Mouse (Mus musculus) frontal cortex, postnatal 10 days (tissue): ENCODE results near the gene Efcab6.
A peak's percentile ranks its signal among the peaks of the same experiment; 100 is the strongest.

ENCODE experiments used
- DNase-seq, 2 experiments: peaks; one replicate each; pipeline ENCODE4 v3.0.0; 2022; ENCODE audit warnings: low spot score in 2 of 2, mixed read lengths in 1 of 2

The Efcab6 gene

GRCm38 (mm10) chr15:83972206-83972605 lies 93.0 kb downstream of the Efcab6 start:
- no peak for DNase-seq

DNA sequence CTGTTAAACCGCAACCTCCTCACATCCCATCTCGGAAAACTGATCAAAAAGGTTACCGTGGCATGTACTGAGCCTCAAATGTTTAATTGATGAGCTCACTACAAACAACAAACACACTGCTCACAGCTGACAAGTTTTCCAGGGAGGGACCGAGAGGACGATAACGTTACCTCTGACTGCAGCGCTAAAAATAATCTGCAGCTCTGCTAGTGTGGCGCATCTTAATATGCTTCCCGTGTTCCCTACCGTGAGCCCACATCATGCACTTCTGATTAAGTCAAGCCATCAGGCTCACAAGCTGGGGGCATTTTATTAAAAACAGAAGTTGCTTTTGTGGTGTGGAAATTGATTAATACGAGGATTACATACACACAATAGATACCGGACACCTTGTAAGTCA lies 97.4 kb downstream of the Efcab6 start:
- no peak for DNase-seq

DNA sequence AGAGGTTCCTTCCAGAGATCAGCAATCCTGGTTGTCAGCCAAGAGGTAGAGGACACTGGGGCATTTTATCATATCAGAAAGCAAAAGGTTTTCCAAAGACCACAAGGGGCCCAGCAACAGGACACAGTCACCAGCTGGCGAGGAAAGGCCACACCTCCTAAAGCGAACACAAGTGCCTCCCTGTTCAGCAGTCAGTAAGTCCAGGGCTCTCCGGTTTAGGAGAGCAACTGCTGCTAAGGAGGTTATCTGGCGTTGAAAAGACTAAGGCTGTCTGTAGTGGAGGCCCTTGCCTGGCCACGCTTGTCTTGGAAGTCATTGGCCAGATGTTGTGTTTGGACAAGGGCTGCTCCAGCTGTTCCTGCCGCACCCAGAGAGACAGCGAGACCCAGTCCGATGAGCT lies 100.1 kb downstream of the Efcab6 start:
- DNase-seq = no peak

DNA sequence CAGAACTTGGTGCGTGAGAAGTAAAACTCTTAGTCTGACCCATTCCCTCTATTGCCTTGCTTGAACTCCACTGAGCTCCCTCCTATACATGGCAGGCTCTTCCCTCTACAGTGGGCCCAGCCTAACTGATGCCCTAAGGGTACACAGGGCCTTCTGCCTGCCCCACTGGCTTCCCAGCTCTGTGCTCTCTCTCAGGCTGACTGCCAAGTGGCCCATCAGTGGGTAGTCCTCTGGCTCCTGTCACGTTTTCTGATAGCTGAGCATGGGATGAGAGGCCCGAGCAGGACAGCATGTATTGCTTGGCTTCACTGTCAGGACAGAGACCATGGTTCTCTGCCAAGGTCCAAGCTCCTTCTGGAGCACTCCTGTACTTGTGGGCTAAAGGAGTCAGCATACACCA lies 106.8 kb downstream of the Efcab6 start:
- no peak for DNase-seq

- no peak for DNase-seq
Observed at GRCm38 (mm10) chr15:83956996-83957395, 108.2 kb downstream of the Efcab6 start.

DNA sequence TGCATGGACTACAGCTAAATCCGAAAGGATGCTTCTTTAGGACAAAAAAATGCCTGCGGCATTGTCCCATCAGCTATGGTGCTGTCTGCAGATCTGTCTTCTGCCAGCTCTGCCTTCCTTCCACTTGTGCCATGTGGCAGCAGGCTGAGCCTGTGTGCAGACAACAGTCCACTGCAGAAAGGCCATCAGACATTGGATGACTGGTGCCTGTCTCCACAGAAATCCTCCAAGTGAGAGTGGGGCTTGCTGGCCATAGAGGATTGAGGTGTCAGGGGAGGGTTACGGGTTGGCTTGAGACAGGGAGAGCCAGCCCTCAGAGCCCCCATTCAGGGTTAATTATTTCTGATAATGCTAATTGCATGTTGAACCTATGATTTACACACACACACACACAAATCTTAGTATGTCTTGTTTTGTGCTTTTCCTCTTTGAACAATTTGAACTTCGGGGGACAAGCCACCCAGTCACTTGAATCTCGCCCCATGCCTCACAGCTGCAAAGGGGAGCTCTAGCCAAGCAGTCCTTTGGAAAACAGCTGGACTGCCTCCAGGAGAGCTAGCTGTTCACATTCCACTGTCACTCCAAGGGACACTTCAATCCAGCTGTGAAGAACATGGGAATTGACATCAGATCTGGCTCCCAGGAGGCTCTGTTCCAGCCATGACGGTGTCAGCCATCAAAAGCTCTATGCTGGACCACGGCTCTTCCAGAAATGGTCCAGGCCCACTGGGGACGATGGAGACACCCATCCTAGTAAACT lies 109.1 kb downstream of the Efcab6 start:
- DNase-seq = no peak

- no peak for DNase-seq
Observed at GRCm38 (mm10) chr15:83949729-83950491, 115.3 kb downstream of the Efcab6 start.

- no peak for DNase-seq
Observed at GRCm38 (mm10) chr15:83939703-83940102, 125.5 kb downstream of the Efcab6 start.

DNA sequence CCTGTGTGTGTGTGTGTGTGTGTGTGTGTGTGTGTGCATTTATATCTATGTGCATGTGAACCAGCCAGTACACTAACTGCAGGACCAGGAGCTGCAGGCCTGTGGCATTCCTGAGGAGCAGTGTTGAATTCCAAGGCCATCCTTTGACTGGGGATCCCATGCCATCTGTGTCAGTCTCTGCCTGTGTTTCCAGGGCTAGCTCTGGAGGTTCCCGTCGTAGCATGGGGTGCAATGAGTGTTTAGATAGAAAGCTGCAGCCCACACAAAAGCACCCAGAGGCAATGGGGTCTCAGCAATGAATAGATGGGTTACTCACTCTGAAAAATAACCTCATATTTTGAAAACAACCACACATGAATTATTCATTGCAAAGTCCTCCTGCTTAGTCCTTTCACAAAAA lies 126.7 kb downstream of the Efcab6 start:
- DNase-seq = no peak

- no peak for DNase-seq
Observed at GRCm38 (mm10) chr15:83936506-83936905, 128.7 kb downstream of the Efcab6 start.

DNA sequence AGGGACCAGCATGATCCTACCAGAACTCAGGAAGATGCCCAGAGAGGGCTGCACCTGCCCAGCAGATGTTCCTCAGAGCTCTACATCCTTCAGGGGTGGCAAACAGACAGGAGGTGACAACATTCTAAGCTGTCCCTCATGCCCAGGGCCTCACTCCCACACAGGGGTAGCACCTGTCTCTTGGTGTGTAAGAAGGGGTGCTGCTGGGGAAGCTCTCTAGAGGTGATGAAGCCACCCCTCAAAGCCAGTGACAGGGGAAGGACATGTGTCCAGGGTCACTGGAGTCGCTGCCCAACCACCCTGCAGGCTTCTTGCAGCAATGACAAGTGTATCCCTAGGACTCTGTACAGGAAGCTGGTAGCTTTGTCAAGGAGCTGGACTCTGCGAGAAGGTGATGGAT lies 130.4 kb downstream of the Efcab6 start:
- no peak for DNase-seq

GRCm38 (mm10) chr15:83925338-83925737 lies 139.8 kb downstream of the Efcab6 start:
- no peak for DNase-seq

- no peak for DNase-seq
Observed at GRCm38 (mm10) chr15:83924656-83925055, 140.5 kb downstream of the Efcab6 start.

GRCm38 (mm10) chr15:83915376-83915775 lies 149.8 kb downstream of the Efcab6 start:
- DNase-seq = no peak

- no peak for DNase-seq
Observed at GRCm38 (mm10) chr15:83913028-83913714, 152.0 kb downstream of the Efcab6 start.

GRCm38 (mm10) chr15:83906472-83906871 lies 158.7 kb downstream of the Efcab6 start:
- DNase-seq = no peak

DNA sequence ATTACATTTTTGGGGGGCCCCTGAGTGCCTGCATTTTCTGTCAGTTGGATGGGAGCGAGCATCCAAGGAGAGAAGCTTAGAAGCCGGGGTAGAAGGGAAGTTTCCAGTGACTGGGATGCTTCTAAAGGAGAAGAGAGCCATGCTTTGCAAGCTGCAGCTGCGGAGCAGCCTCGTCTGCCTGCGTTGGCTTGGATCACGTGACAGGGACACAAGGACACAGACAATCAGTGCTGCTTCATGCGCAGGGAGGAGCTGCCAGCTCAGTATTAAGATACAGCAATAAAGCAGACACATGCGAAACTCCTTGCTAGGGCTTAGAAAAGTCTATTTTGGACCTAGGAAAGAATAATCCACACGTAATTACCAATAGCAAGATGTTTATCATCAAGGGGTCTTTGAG lies 167.9 kb downstream of the Efcab6 start:
- peak in 1 of 2 experiments; percentile 39 for DNase-seq

- no peak for DNase-seq
Observed at GRCm38 (mm10) chr15:83896011-83896410, 169.2 kb downstream of the Efcab6 start.

- no peak for DNase-seq
Observed at GRCm38 (mm10) chr15:83894261-83894660, 170.9 kb downstream of the Efcab6 start.

DNA sequence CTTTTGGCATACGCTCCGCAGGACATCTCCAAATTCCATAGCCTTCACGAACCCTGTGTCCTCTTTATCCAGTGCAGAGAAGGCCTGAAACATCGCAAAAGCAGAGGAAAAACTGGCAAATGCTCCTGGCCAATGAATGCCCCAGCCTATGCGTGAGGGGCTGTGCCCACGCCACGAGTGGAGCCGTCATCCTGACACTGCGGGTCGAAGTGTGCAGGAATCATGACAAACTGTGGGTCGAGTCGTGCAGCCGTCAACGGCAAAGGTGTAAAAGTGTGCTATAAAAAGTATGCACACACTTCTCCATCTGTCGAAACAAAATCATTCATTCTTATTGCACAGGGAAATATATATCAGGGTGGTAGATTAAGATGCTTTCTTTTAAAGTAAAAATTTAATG lies 172.3 kb downstream of the Efcab6 start:
- DNase-seq = no peak

DNA sequence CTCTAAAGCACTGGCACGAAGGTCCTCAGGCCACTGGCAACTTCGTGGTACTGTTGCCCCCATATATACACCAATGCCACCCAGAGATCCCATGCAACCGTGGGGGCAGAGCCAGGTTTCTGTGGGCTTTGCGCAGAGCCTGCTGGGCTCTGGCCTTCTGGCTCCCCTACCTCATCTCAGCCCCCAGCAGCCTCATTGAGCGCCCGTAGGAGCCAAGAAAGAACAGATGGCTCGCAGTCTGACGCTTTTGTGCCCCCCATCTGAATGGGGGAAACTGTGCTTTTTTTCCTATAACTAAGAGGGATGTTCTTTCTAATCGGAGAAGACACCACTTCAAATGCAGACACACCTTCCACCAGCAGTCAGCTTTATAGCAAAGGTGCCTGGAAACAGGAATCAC lies 180.9 kb downstream of the Efcab6 start:
- no peak for DNase-seq

DNA sequence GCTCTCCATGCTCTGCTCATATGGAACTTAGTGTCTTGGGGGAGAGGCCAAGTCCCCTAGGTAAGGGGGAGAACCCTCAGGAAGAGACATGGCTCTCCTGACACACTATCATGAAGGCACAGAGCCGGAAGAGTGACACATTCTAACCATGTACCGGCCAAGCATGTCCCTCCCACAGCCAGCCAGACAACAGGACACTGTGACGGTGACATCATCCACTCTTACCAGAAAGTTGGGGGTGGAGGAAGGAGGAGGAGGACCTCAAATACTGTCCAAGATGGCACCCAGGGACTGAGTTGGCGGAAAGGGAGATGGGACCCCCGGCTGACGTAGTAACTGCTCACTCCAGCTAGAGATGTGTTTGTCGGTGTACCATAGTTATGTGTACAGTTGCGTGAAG lies 181.4 kb downstream of the Efcab6 start:
- no peak for DNase-seq

- no peak for DNase-seq
Observed at GRCm38 (mm10) chr15:83879845-83880244, 185.3 kb downstream of the Efcab6 start.
